Mouse (Mus musculus) liver, embryonic 13.5 days (tissue): ENCODE measurements around the gene Isyna1. TPM values are rescaled to one million over a fixed set of nuclear protein-coding genes. Genes with fewer than 3 reads are reported as not detected.
"Not testable (repeated sequence)": the region's sequence is repeated elsewhere in the genome, so short reads cannot be mapped to it uniquely, and the experiment has no call there.

Experiments used
- ATAC-seq: fragments of 200-750 bp; cut with Nextera tagmentation; 2 replicates; pipeline ENCODE4 v1.8.0; 2017; ENCODE audit warnings: low read depth, mild to moderate bottlenecking, moderate number of reproducible peaks, moderate library complexity
- DNase-seq: peaks from one replicate; pipeline ENCODE4 v3.0.0; 2022
- H3K27ac ChIP-seq: fragments of 300-500 bp; sonication (generic); 2 replicates; pipeline ENCODE4 v1.5.1; 2015; ENCODE audit warnings: moderate library complexity, mild to moderate bottlenecking, inconsistent platforms
- H3K27me3 ChIP-seq: fragments of 300-500 bp; sonication (generic); 2 replicates; pipeline ENCODE4 v1.6.1; 2015; ENCODE audit warnings: mild to moderate bottlenecking, inconsistent platforms
- H3K36me3 ChIP-seq: fragments of 300-500 bp; sonication (generic); 2 replicates; pipeline ENCODE4 v1.6.1; 2015; ENCODE audit warnings: mild to moderate bottlenecking, inconsistent platforms
- H3K4me1 ChIP-seq: fragments of 300-500 bp; sonication (generic); replicated peaks from 2 replicates; pipeline ENCODE4 v1.6.1; 2015; ENCODE audit warnings: inconsistent platforms
- H3K4me2 ChIP-seq: fragments of 300-500 bp; sonication (generic); 2 replicates; pipeline ENCODE4 v1.6.1; 2015; ENCODE audit warnings: inconsistent platforms, mild to moderate bottlenecking, moderate library complexity
- H3K4me3 ChIP-seq: fragments of 300-500 bp; sonication (generic); replicated peaks from 2 replicates; pipeline ENCODE4 v1.5.1; 2015; ENCODE audit warnings: mild to moderate bottlenecking, inconsistent platforms
- H3K9ac ChIP-seq: fragments of 300-500 bp; sonication (generic); 2 replicates; pipeline ENCODE4 v1.6.1; 2015; ENCODE audit warnings: mild to moderate bottlenecking, inconsistent platforms
- H3K9me3 ChIP-seq: fragments of 300-500 bp; sonication (generic); replicated peaks from 2 replicates; pipeline ENCODE4 v1.6.1; 2016; ENCODE audit warnings: inconsistent platforms
- WGBS: fragments of 180-500 bp; shearing (Covaris S2); methylation state at CpG from one replicate; pipeline ENCODE4 v1.1.7; 2015; ENCODE audit not compliant: insufficient replicate concordance; 5-methylcytosine and 5-hydroxymethylcytosine counted together
- polyA plus RNA-seq: library from polyadenylated mRNA; unstranded; fragments of >200 nt; fragmentation: Nextera tagmentation; extraction: Ambion mirVana; gene quantifications from 2 replicates; pipeline ENCODE4 v1.2.1, GENCODE M21; 2015

Isyna1 gene
- polyA plus RNA-seq, 1 experiment from 2014 or later = 84.9 TPM

DNA sequence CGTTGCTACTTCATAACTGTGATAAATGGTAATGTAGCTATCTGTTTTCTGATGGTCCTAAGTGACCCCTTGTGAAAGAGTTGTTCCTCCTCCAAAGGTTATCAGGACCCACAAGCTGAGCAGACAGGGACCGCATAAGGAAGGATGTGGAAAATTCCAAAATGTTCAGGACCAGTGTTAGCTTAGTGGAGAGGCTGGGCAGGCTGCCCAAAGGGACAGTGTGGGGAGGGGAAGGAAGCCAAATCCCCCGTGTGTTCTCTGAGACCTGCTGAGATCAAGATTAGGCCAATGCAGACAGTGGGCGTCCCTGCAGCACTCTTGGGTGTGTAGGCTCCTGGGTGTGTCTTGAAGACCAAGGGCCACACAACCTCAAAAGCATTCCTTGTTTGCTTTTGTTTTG is 19.3 kb upstream of the Isyna1 start:
- ATAC-seq (0 out of 2 replicates have a peak, but pooled peaks have one; percentile 12), DNase-seq (no peak)
- Histone ChIP-seq H3K27me3 (no peaks in the 10 kb centered on the region), H3K9ac (no peak overlapping the region), H3K36me3 (peaks cover 33% of the 10 kb centered on the region), H3K4me1 (peaks cover 27% of the 10 kb centered on the region), H3K9me3 (no peaks in the 10 kb centered on the region), H3K4me3 (no peak overlapping the region), H3K4me2 (no peak overlapping the region), H3K27ac (no peak overlapping the region)
- 47% methylated on average over 4 of the region's 4 CpGs for WGBS

DNA sequence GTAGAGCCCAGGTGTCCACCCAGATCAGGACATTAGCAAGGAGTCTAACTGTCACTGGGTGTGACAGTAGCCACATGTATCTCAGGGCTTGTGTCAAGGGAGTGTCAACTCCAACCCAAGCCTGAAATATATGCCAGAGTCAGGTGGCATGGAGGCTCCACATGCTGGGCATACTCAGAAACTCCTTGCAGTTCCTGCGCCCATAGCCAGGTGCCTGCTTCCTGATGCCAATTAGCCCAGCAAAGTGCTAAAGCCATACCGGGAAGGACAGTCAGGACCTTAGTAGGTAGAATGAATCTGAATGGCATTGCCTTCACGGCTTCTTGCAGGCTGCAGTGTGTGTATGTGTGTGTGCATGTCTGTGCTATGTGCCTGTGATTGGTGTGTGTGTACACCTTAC is 17.0 kb upstream of the Isyna1 start:
- Histone ChIP-seq H3K27me3 (no peaks in the 10 kb centered on the region), H3K9ac (no peak overlapping the region), H3K9me3 (no peaks in the 10 kb centered on the region), H3K4me2 (no peak overlapping the region), H3K4me1 (peaks cover 16% of the 10 kb centered on the region), H3K36me3 (peaks cover 56% of the 10 kb centered on the region), H3K4me3 (no peak overlapping the region), H3K27ac (no peak overlapping the region)
- no peak for ATAC-seq
- WGBS = 81% methylated on average over 3 of the region's 3 CpGs
- DNase-seq = no peak

DNA sequence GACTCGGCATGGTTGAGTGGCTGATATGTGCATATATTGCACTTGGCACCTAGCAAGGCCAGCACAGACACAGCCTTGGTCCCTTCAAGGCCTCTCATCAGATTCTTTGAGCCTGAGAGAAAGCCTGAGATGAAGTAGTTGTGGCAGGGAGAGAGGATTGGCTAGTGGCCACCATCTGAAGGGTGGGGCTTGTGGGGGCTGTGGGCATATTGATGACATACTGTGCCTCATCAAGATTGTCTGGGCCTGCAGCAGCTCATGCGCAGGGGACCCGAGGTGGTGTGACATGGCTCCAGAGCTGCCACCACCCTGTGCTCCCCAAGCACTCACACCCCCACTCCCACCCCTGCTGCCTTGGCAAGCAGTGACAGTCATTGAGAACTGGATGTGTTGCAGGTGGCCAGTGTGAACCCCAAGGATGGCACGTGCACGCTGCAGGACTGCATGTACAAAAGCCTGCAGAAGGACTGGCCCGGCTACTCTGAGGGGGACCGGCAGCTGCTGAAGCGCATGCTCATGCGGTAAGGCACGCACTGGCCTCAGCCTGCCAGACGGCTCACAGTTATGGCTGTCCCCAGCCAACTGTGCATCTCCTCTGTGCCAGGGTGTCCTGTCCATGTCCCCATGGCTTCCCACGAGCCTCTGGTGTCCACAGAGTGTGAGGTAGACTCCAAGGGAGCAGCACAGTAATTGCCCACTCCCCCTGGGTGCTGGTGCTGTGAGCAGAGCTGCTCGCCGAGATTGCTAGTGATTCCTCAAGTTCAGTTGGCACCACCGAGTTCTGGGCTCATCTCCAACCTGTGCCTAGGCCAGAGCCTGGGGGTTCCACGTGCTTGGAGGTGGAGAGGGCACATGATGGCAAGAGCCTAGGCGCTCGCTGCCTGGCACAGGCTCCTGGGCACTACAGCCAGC is 10.4 kb upstream of the Isyna1 start:
- Histone ChIP-seq H3K36me3 (peaks cover 96% of the 10 kb centered on the region), H3K4me3 (no peak overlapping the region), H3K9me3 (no peaks in the 10 kb centered on the region), H3K9ac (no peak overlapping the region), H3K4me1 (no peaks in the 10 kb centered on the region), H3K27me3 (no peaks in the 10 kb centered on the region), H3K4me2 (no peak overlapping the region), H3K27ac (no peak overlapping the region)
- no peak for DNase-seq
- 82% methylated on average over 18 of the region's 18 CpGs for WGBS
- ATAC-seq = no peak

DNA sequence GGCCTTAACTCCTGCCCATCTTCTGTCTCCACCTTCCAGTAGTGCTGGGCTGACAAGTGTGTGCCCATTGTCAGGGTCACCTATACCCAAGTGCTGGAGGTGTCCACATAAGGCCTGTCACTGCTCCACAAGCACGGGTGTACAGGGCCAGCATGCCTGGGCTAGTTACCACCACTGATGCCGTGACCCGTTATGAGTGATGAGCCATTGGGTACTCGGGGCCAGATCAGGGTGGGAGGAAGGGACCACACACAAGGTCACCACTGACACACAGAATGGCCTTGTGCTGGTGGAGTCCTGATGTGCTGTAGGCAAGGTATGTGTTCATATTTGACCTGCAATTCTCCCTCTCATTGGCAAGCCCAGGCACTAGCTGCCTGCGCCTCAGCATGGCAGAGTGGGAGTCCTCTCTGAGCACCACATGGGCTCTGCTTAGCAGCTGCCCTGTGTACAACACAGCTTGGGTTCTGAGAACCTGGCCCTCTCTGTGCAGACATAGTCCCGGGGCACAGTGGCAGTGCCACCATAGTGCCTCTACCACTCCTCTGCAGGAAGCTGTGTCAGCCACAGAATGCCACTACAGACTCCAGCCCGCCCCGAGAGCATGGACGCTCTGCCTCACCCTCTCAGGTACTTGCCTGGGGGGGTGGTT is 9.4 kb upstream of the Isyna1 start:
- 0 out of 2 replicates have a peak, but pooled peaks have one; percentile 25 for ATAC-seq
- H3K27me3 ChIP-seq = no peaks in the 10 kb centered on the region
- no peak overlapping the region for H3K9ac ChIP-seq
- no peak overlapping the region for H3K27ac ChIP-seq
- no peak overlapping the region for H3K4me2 ChIP-seq
- no peak overlapping the region for H3K4me3 ChIP-seq
- H3K36me3 ChIP-seq = peaks cover 99% of the 10 kb centered on the region
- DNase-seq = no peak
- H3K4me1 ChIP-seq = no peaks in the 10 kb centered on the region
- WGBS = 87% methylated on average over 9 of the region's 9 CpGs
- no peaks in the 10 kb centered on the region for H3K9me3 ChIP-seq

DNA sequence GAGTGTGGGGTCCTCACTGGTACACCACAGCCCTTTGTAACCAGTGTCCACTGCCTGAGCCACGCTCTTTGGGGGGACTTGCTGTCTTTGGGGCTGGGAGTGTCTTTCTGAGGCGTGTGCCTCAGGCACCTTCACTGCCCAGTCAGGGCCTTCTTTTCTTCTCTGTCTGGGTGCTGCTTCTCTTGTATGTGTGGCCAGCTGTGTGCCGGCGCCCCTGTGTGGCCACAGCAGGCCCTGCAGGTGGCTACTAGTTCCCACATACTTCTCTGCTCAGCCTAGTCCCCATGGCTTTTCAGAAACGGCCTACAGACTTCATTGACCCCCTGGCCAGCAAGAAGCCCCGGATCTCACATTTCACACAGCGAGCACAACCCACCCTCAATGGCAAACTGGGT is 8.9 kb upstream of the Isyna1 start:
- WGBS = 43% methylated on average over 7 of the region's 7 CpGs
- Histone ChIP-seq H3K4me2 (no peak overlapping the region), H3K4me3 (no peak overlapping the region), H3K27me3 (no peaks in the 10 kb centered on the region), H3K4me1 (no peaks in the 10 kb centered on the region), H3K9me3 (no peaks in the 10 kb centered on the region), H3K36me3 (peaks cover 99% of the 10 kb centered on the region), H3K9ac (no peak overlapping the region), H3K27ac (no peak overlapping the region)
- DNase-seq (no peak), ATAC-seq (0 out of 2 replicates have a peak, but pooled peaks have one; percentile 2)

DNA sequence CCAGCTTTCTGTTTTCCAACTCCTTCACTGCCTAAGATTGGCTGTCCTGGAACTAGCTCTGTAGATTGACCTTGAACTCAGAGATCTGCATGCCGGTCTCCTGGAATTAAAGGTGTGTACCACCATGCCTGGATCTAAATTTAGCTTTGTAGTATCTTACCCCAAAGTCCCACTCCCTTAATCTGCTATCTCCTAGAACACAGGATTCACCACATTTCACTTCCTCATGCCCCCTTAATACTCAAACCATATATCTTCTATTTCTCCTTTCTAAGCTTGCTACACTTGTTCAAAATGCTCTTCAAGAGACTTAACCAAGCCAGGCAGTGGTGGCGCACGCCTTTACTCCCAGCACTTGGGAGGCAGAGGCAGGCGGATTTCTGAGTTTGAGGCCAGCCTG is 6.2 kb upstream of the Isyna1 start:
- H3K4me3 ChIP-seq, H3K27ac ChIP-seq, H3K9ac ChIP-seq, H3K27me3 ChIP-seq, DNase-seq, H3K4me2 ChIP-seq, H3K9me3 ChIP-seq, ATAC-seq: not testable (repeated sequence)
- Histone ChIP-seq H3K4me1 (peaks cover 13% of the 10 kb centered on the region), H3K36me3 (peaks cover 91% of the 10 kb centered on the region)
- WGBS = 75% methylated on average over 4 of the region's 4 CpGs

DNA sequence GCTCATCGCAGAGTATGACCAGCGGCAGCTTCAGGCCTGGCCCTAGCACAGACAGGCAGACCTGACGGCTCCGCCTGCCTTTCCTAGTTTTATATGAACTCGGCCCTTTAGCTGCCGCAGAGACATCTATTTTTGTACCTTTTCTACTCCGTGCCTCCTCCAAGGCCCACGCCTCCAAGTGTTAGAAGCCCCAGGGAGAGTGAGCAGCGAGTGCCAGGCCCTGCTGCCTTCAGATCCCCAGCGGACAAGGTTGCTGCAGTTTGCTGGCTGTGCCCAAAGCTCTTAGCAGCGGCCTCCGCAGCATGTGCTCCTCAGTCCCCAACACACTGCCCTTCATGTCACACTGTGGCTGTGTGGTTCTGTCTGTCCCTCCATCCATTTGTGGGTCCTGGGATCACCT is 2.6 kb upstream of the Isyna1 start:
- Histone ChIP-seq H3K9ac (no peak overlapping the region), H3K27me3 (no peaks in the 10 kb centered on the region), H3K27ac (no peak overlapping the region), H3K9me3 (no peaks in the 10 kb centered on the region), H3K4me3 (no peak overlapping the region), H3K4me1 (peaks cover 47% of the 10 kb centered on the region), H3K36me3 (peaks cover 68% of the 10 kb centered on the region), H3K4me2 (no peak overlapping the region)
- WGBS = 86% methylated on average over 12 of the region's 12 CpGs
- DNase-seq (no peak), ATAC-seq (no peak)

DNA sequence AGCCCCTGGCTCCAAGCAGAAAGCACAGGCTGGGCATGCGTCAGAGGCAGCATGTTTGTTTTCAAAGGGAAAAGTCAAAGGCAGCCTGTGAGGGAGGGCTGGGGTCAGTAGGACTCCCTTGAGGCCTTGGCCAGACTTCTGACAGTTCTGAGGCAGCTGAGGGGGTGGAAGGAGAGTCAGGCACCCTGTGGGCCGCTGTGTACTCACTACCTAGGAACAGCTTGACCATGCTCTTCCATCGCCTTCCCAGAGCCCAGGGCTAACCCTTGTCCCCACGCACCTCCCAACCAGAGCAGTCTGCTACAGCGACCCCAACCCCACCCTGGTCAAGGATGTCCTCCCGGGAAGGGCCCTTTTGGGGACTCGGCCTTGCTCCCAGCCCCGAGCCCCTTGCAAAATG is 1.0 kb upstream of the Isyna1 start:
- Histone ChIP-seq H3K36me3 (peaks cover 68% of the 10 kb centered on the region), H3K9ac (peak overlapping the region; percentile 79), H3K27me3 (no peaks in the 10 kb centered on the region), H3K9me3 (no peaks in the 10 kb centered on the region), H3K4me2 (peak overlapping the region; percentile 100), H3K4me3 (peak overlapping the region; percentile 72; the same call in 1 of the 2 replicates), H3K4me1 (peaks cover 63% of the 10 kb centered on the region), H3K27ac (peak overlapping the region; percentile 82)
- 67% methylated on average over 8 of the region's 8 CpGs for WGBS
- ATAC-seq = no peak
- no peak for DNase-seq

DNA sequence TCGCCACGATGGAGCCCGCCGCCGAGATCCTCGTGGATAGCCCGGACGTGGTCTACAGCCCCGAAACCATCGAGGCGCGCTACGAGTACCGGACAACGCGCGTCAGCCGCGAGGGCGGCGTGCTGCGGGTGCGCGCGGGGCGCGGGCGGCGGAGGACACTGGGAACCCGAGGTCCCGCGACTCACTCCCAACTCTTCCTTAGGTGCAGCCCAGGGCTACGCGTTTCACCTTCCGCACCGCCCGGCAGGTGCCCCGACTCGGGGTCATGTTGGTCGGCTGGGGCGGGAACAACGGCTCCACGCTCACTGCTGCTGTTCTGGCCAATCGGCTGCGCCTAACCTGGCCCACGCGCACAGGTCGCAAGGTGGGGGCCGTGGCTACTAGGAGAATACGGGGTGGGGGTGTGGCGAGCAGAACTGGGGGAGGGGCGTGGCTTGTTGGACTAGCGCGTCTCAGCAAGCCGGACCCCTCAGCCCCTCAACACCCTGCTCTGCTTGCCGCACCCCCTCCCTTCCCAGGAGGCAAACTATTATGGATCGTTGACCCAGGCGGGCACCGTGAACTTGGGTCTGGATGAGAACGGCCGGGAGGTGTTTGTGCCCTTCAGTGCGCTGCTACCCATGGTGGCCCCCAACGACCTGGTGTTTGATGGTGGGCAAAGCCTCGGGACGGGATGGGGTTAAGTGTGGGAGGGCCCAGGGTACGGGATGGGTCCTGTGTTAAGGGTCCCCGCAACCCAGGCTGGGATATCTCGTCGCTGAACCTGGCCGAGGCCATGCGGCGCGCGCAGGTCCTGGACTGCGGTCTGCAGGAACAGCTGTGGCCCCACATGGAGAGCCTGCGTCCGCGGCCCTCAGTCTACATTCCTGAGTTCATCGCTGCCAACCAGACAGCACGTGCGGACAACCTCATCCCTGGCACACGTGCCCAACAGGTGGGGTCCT is 720 bp downstream of the Isyna1 start:
- H3K4me1 ChIP-seq = peaks cover 80% of the 10 kb centered on the region
- WGBS = 6% methylated on average over 82 of the region's 82 CpGs
- no peak for DNase-seq
- peak overlapping the region; percentile 82 for H3K27ac ChIP-seq
- H3K9ac ChIP-seq = peak overlapping the region; percentile 79
- H3K36me3 ChIP-seq = peaks cover 68% of the 10 kb centered on the region
- ATAC-seq = peak; percentile 3; the same call in 1 of the 2 replicates
- no peaks in the 10 kb centered on the region for H3K27me3 ChIP-seq
- H3K9me3 ChIP-seq = no peaks in the 10 kb centered on the region
- peak overlapping the region; percentile 100 for H3K4me2 ChIP-seq
- peak overlapping the region; percentile 72 for H3K4me3 ChIP-seq

DNA sequence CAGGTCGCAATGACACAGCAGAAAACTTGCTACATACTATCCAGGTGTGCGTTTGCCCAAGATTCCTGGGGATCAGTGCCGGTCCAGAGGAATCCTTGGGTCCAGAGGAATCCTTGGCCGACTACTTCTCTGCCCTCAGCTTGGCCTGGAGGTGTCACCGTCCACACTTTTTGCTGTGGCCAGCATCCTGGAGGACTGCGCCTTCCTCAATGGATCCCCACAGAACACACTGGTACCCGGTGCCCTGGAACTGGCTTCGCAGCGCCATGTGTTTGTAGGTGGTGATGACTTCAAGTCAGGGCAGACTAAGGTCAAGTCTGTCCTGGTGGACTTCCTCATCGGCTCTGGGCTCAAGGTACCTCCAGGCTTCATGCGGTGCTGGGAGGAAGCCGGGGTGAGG is 1.6 kb downstream of the Isyna1 start:
- H3K4me1 ChIP-seq = peaks cover 89% of the 10 kb centered on the region
- peaks cover 62% of the 10 kb centered on the region for H3K36me3 ChIP-seq
- H3K27me3 ChIP-seq = no peaks in the 10 kb centered on the region
- WGBS = 90% methylated on average over 12 of the region's 12 CpGs
- H3K4me3 ChIP-seq = peak overlapping the region; percentile 72
- ATAC-seq (no peak), DNase-seq (no peak)
- peak overlapping the region; percentile 100 for H3K4me2 ChIP-seq
- H3K9ac ChIP-seq = no peak overlapping the region
- no peaks in the 10 kb centered on the region for H3K9me3 ChIP-seq
- H3K27ac ChIP-seq = no peak overlapping the region

DNA sequence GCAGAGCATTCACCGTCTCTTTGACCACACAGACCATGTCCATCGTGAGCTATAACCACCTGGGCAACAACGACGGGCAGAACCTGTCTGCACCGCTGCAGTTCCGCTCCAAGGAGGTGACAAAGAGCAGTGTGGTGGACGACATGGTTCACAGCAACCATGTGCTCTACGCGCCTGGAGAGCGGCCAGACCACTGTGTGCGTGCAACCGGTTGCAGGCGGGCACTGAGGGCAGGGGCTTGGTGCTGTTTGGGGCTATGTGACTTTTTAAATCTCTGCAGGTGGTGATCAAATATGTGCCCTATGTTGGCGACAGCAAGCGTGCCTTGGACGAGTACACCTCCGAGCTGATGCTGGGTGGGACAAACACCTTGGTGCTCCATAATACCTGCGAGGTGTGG is 2.0 kb downstream of the Isyna1 start:
- H3K4me2 ChIP-seq = peak overlapping the region; percentile 100
- H3K36me3 ChIP-seq = peaks cover 59% of the 10 kb centered on the region
- H3K9ac ChIP-seq = no peak overlapping the region

More for the DNA sequence above, 2.0 kb downstream of the Isyna1 start:
- WGBS = 90% methylated on average over 18 of the region's 18 CpGs
- H3K9me3 ChIP-seq = no peaks in the 10 kb centered on the region
- ATAC-seq (no peak), DNase-seq (no peak)
- no peak overlapping the region for H3K4me3 ChIP-seq
- H3K4me1 ChIP-seq = peaks cover 93% of the 10 kb centered on the region
- no peaks in the 10 kb centered on the region for H3K27me3 ChIP-seq
- no peak overlapping the region for H3K27ac ChIP-seq
